In the genomic region with DNA sequence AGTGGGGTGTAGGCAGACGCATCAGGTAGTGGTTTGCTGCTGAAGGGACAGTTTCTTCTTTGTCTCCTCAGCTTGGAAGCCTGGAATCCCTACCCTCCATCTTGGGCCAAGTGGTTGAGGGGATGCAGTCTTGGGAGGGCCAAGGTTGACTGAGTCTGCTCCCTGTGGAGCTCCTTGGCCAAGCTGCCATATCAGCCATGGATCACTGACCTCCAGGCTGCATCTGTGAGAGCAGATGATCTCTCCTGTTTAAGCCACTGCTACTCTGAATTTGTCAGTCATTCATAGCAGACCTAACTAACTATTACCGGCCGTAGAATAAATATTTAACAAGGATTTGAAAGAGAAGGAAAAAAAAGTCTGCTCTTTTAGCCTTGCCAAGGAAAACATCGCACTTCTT, we compare ENCODE assay signal across 27 mouse cellular contexts.
DNase-seq lines count a peak whose midpoint lies in the region; ATAC-seq lines count a peak whose summit lies in the region.
"Had no signal": no experiment of that assay in that cellular context is flagged by ENCODE, and none has a peak within 500 bp of the region (broad histone marks: within the 10 kb centered on the region; RNA-seq: fewer than 3 reads in every experiment).

No protein-coding gene starts in this region.

- H3K27ac ChIP-seq in kidney, embryonic 15.5 days: no peak overlapping the region
- H3K27ac ChIP-seq: embryonic facial prominence, embryonic 10.5 days; embryonic facial prominence, embryonic 13.5 days; forebrain, embryonic 12.5 days; forebrain, embryonic 15.5 days; heart, embryonic 15.5 days; hindbrain, embryonic 10.5 days; hindbrain, embryonic 13.5 days had no signal

- peak; percentile 12 for DNase-seq in kidney, adult 11 months
- DNase-seq in kidney, postnatal 4 days: no peak
- peak; percentile 59 for DNase-seq in kidney, adult 9 months
- peak; percentile 61 for DNase-seq in left cerebral cortex, postnatal 4 days
- no peak for DNase-seq in left cerebral cortex, postnatal 25 days (ENCODE audit: low spot score in 2 of 2)
- DNase-seq: adrenal gland, adult 2 months; adrenal gland, postnatal 14 days; cerebellum, adult 11-12 months; cerebellum, adult 9-10 months; cerebellum, postnatal 36 days; embryo, embryonic 11 days; gastrocnemius, postnatal 25 days; heart, adult 18-20 months; heart, postnatal 10 days; heart, postnatal 36 days had no signal

- no peak overlapping the region for H3K4me2 ChIP-seq in kidney, embryonic 15.5 days
- H3K4me2 ChIP-seq: embryonic facial prominence, embryonic 13.5 days; forebrain, embryonic 12.5 days; forebrain, embryonic 15.5 days; heart, embryonic 12.5 days; heart, embryonic 15.5 days; hindbrain, embryonic 13.5 days had no signal

- no peak for ATAC-seq in kidney, embryonic 15.5 days (replicated peaks; ENCODE audit: low FRiP score)
- ATAC-seq: CD4-positive, CD25-positive, alpha-beta regulatory T cell, adult 4 months; forebrain, embryonic 15.5 days; hindbrain, embryonic 16.5 days had no signal

- no peaks in the 10 kb centered on the region for H3K36me3 ChIP-seq in kidney, embryonic 15.5 days
- H3K36me3 ChIP-seq: embryonic facial prominence, embryonic 10.5 days; embryonic facial prominence, embryonic 13.5 days; forebrain, embryonic 12.5 days; forebrain, embryonic 15.5 days; heart, embryonic 12.5 days; heart, embryonic 15.5 days; hindbrain, embryonic 10.5 days; hindbrain, embryonic 13.5 days had no signal

- H3K9ac ChIP-seq in kidney, embryonic 15.5 days: no peak overlapping the region
- H3K9ac ChIP-seq: embryonic facial prominence, embryonic 13.5 days; forebrain, embryonic 12.5 days; forebrain, embryonic 15.5 days; heart, embryonic 12.5 days; heart, embryonic 15.5 days; hindbrain, embryonic 13.5 days had no signal

- intact Hi-C loops in left cerebral cortex, postnatal 4 days (cut with DNase I): no loop called here
- intact Hi-C loops in left cerebral cortex, postnatal 25 days (cut with DNase I): no loop called here

- H3K27me3 ChIP-seq in kidney, embryonic 15.5 days: peaks cover 13% of the 10 kb centered on the region

- no peak overlapping the region for H3K4me3 ChIP-seq in kidney, embryonic 15.5 days (replicated peaks)
- H3K4me3 ChIP-seq: embryonic facial prominence, embryonic 10.5 days; embryonic facial prominence, embryonic 13.5 days; erythroblast, embryonic 14.5 days; forebrain, embryonic 12.5 days; forebrain, embryonic 15.5 days; heart, embryonic 12.5 days; heart, embryonic 15.5 days; hindbrain, embryonic 10.5 days; hindbrain, embryonic 13.5 days had no signal

- H3K4me1 ChIP-seq in kidney, embryonic 15.5 days: peaks cover 7% of the 10 kb centered on the region
- H3K4me1 ChIP-seq: heart, embryonic 12.5 days; heart, embryonic 15.5 days had no signal

- WGBS in kidney, embryonic 15.5 days: 80% methylated on average over 4 of the region's 4 CpGs

- no peaks in the 10 kb centered on the region for H3K9me3 ChIP-seq in kidney, embryonic 15.5 days (replicated peaks)
- H3K9me3 ChIP-seq: embryonic facial prominence, embryonic 10.5 days; embryonic facial prominence, embryonic 13.5 days; forebrain, embryonic 12.5 days; forebrain, embryonic 15.5 days; heart, embryonic 12.5 days; heart, embryonic 15.5 days; hindbrain, embryonic 10.5 days; hindbrain, embryonic 13.5 days had no signal

Comparison
In these comparisons a context has a peak if more than half of its experiments do, and no peak if none do; other contexts are left out.
1. DNase-seq: peak in kidney, adult 11 months (single experiment), kidney, adult 9 months (single experiment) and left cerebral cortex, postnatal 4 days (single experiment); none in kidney, postnatal 4 days (0 of 2) and left cerebral cortex, postnatal 25 days (0 of 2).